Mouse (Mus musculus): Measurements from ENCODE around the gene Ints12. TPM values are rescaled to one million over a fixed set of nuclear protein-coding genes. Genes with fewer than 3 reads are reported as not detected.

Ints12 gene
- polyA plus RNA-seq (2017; shearing (Covaris generic)) = 24.7 TPM

GRCm38 (mm10) chr3:133091664-133092273, at the start of gene Ints12, which contains the start of gene Gstcd:
Gene Ints12 (plus strand): TSS chr3:133091840.
Gene Gstcd (minus strand): TSS chr3:133092033.

Other genes with a start within 250 kb of the Ints12 start
- gene Npnt, start 141.5 kb upstream of the Ints12 start, polyA plus RNA-seq (2017; shearing (Covaris generic)) = 0.37 TPM
- gene Gstcd, start 193 bp downstream of the Ints12 start, polyA plus RNA-seq (2017; shearing (Covaris generic)) = 3.4 TPM
- not detected for gene Arhgef38, start 143.1 kb downstream of the Ints12 start, polyA plus RNA-seq (2017; shearing (Covaris generic))
- 22.7 TPM for gene Ppa2, start 218.3 kb downstream of the Ints12 start, polyA plus RNA-seq (2017; shearing (Covaris generic))